Mouse (Mus musculus): Measurements from ENCODE around the gene Syt9. TPM values are rescaled to one million over a fixed set of nuclear protein-coding genes. Genes with fewer than 3 reads are reported as not detected.

Gene Syt9
- polyA plus RNA-seq, 1 experiment from 2014 or later: 1.0 TPM

DNA sequence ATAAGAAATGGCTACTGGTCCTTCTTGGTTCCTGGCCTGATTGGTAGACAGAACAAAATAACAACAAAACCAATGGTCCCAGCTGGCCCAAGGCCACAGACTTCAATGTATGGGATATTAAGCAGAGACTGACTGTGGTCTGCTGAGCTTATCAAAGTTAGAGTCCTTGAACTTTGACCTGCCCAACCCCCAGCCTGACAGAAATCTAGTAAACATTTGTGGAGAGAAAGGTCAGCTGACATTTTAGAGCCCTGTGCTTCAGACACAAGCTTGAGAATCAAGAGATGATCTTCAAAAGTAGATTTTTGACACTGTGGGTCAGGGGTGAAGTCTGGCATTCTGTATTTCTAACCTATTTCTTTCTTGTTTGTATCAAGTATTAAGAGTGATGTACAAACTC, 226.2 kb downstream of the Syt9 start:
- Histone ChIP-seq H3K4me3 (ENCODE audit: low read depth, low read length) (no peak overlapping the region), H3K9me3 (replicated peaks; ENCODE audit: control insufficient read depth, low read length) (no peaks in the 10 kb centered on the region), H3K36me3 (ENCODE audit: control insufficient read depth, insufficient read depth, low read length) (no peaks in the 10 kb centered on the region), H3K27me3 (ENCODE audit: control insufficient read depth, insufficient read depth, low read length) (no peaks in the 10 kb centered on the region), H3K27ac (ENCODE audit: low read depth, low read length) (no peak overlapping the region), H3K9ac (ENCODE audit: low read depth, low read length) (no peak overlapping the region), H3K4me2 (no peak overlapping the region), H3K4me1 (ENCODE audit: control insufficient read depth, insufficient read depth, low read length) (0 out of 2 replicates have a peak, but pooled peaks cover 5% of the 10 kb centered on the region)
- ATAC-seq (replicated peaks; ENCODE audit: insufficient number of reproducible peaks, low FRiP score, low TSS enrichment): no peak

DNA sequence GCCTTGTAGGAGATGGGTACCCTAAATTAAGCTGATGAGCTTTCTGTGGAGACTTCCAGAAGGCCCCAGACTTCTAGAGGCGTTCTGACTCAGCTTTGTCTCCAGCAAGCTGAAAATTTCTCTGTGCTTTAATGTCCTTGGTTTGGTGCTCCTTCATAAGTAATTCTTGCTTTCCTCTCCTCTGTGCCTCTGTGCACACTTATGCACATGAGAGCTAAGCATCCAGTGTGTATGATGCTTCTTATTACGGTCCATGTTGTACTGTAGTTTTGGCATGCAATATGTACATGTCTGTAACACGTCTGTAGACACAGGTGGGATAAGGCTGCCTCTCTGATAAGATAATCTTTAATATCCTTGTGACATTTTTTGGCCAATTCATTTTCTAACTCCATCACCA, 227.4 kb downstream of the Syt9 start:
- H3K27ac ChIP-seq (ENCODE audit: low read depth, low read length): no peak overlapping the region
- no peaks in the 10 kb centered on the region for H3K27me3 ChIP-seq (ENCODE audit: control insufficient read depth, insufficient read depth, low read length)
- ATAC-seq (replicated peaks; ENCODE audit: insufficient number of reproducible peaks, low FRiP score, low TSS enrichment): no peak
- 0 out of 2 replicates have a peak, but pooled peaks cover 5% of the 10 kb centered on the region for H3K4me1 ChIP-seq (ENCODE audit: control insufficient read depth, insufficient read depth, low read length)
- no peaks in the 10 kb centered on the region for H3K9me3 ChIP-seq (replicated peaks; ENCODE audit: control insufficient read depth, low read length)
- no peak overlapping the region for H3K9ac ChIP-seq (ENCODE audit: low read depth, low read length)
- H3K4me3 ChIP-seq (ENCODE audit: low read depth, low read length): no peak overlapping the region
- no peaks in the 10 kb centered on the region for H3K36me3 ChIP-seq (ENCODE audit: control insufficient read depth, insufficient read depth, low read length)
- no peak overlapping the region for H3K4me2 ChIP-seq
- WGBS (ENCODE audit: insufficient replicate concordance): 65% methylated on average over 3 of the region's 3 CpGs

Other genes with a start within 250 kb of the Syt9 start
- not detected in 2 replicates for gene Olfr715, start 239.6 kb upstream of the Syt9 start, polyA plus RNA-seq (2014; fragmentation: Nextera tagmentation; extraction: Ambion mirVana)
- not detected in 2 replicates for gene Olfr716, start 232.4 kb upstream of the Syt9 start, polyA plus RNA-seq (2014; fragmentation: Nextera tagmentation; extraction: Ambion mirVana)
- not detected in 2 replicates for gene Nlrp14, start 203.7 kb upstream of the Syt9 start, polyA plus RNA-seq (2014; fragmentation: Nextera tagmentation; extraction: Ambion mirVana)
- not detected in 2 replicates for gene Rbmxl2, start 161.3 kb upstream of the Syt9 start, polyA plus RNA-seq (2014; fragmentation: Nextera tagmentation; extraction: Ambion mirVana)
- 7.3 and 8.2 TPM in 2 replicates for gene Olfml1, start 196.7 kb downstream of the Syt9 start, polyA plus RNA-seq (2014; fragmentation: Nextera tagmentation; extraction: Ambion mirVana)
- gene Ppfibp2, start 224.5 kb downstream of the Syt9 start, polyA plus RNA-seq (2014; fragmentation: Nextera tagmentation; extraction: Ambion mirVana): 6.3 and 7.9 TPM in 2 replicates

All from heart, embryonic 11.5 days (tissue).